Mouse (Mus musculus): ENCODE measurements at regions not wholly inside any gene's neighbourhood (a gene's known extent, or its start where the extent isn't known, plus 50 kb on each side); places are given as distances from the start of the nearest gene placed in this dataset.

DNA sequence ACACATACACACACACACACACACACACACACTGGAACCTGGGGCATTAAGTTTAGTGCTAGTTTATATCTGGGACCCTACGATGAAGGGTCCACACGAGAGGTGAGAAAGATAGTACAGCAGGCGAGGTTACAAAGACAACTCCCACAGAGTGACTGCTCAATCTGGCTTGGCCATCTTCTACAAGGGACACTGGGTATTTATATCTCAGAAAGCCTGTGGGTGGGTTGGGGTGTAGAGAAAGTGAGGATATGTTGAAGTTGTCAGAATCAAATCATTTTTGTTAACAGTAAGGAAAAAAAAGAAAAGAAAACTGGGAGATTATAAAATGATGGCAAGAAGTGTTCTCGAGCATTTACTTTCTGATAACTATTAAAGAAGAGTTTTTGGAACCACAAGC lies 138.8 kb downstream of the Ifi44 start:
- TF ChIP-seq EP300 (IDR thresholded peaks at IDR 0.05; ENCODE audit: insufficient read depth, low read depth, low read length) (no peak), POLR2A (IDR thresholded peaks at IDR 0.05; ENCODE audit: insufficient read depth, low read length) (no peak), CTCF (IDR thresholded peaks at IDR 0.05; ENCODE audit: low read depth, low read length) (no peak)

Data from ES-Bruce4 (cell line).